8 mouse cellular contexts compared by ENCODE assay signal in genomic region chr9:123528926-123529295, GRCm38 (mm10). TPM values are rescaled to one million over a fixed set of nuclear protein-coding genes. Genes with fewer than 3 reads are reported as not detected.
DNase-seq lines count a peak whose midpoint lies in the region; ATAC-seq and TF ChIP-seq lines count a peak whose summit lies in the region.

No protein-coding gene starts in this region.

- no peaks in the 10 kb centered on the region for H3K27me3 ChIP-seq in liver, embryonic 11.5 days (replicated peaks; ENCODE audit: control insufficient read depth, insufficient read depth, low read length)
- H3K27me3 ChIP-seq in midbrain, embryonic 16.5 days (ENCODE audit: control insufficient read depth, insufficient read depth, low read depth, low read length): no peaks in the 10 kb centered on the region
- no peaks in the 10 kb centered on the region for H3K27me3 ChIP-seq in stomach, postnatal 0 days (ENCODE audit: control insufficient read depth, insufficient read depth, low read length)

- ATAC-seq in liver, embryonic 11.5 days (replicated peaks; ENCODE audit: low FRiP score): peak; percentile 56
- ATAC-seq in midbrain, embryonic 16.5 days: peak; percentile 57
- peak; percentile 25 for ATAC-seq in stomach, postnatal 0 days (ENCODE audit: low FRiP score, low TSS enrichment)

- TF ChIP-seq EP300 in stomach, postnatal 0 days (optimal IDR thresholded peaks at IDR 0.05): no peak

- no peaks in the 10 kb centered on the region for H3K9me3 ChIP-seq in liver, embryonic 11.5 days (ENCODE audit: control insufficient read depth, low read length)
- no peaks in the 10 kb centered on the region for H3K9me3 ChIP-seq in midbrain, embryonic 16.5 days (replicated peaks; ENCODE audit: control insufficient read depth, low read length, poor library complexity, severe bottlenecking)
- no peaks in the 10 kb centered on the region for H3K9me3 ChIP-seq in stomach, postnatal 0 days (ENCODE audit: control insufficient read depth, low read length)

- peak overlapping the region; percentile 89 for H3K4me2 ChIP-seq in liver, embryonic 11.5 days
- H3K4me2 ChIP-seq in midbrain, embryonic 16.5 days (ENCODE audit: low read length): peak overlapping the region; percentile 60
- H3K4me2 ChIP-seq in stomach, postnatal 0 days (replicated peaks; ENCODE audit: low read depth): peak overlapping the region; percentile 68

- TF ChIP-seq CTCF in stomach, postnatal 0 days (IDR thresholded peaks at IDR 0.05; ENCODE audit: low read depth): no peak

- WGBS in liver, embryonic 11.5 days: under 1% methylated on average over 17 of the region's 17 CpGs
- under 1% methylated on average over 17 of the region's 17 CpGs for WGBS in midbrain, embryonic 16.5 days
- under 1% methylated on average over 17 of the region's 17 CpGs for WGBS in stomach, postnatal 0 days

- peak; percentile 22 for DNase-seq in ovary, postnatal 14 days (ENCODE audit: low spot score)
- DNase-seq in ovary, postnatal 10 days (ENCODE audit: low spot score): no peak
- peak; percentile 62 to 69 for DNase-seq in cerebellum, postnatal 25 days
- peak; percentile 23 to 40 for DNase-seq in gastrocnemius, postnatal 36 days
- DNase-seq in kidney, adult 8-10 months: peak; percentile 49 to 53
- DNase-seq in liver, embryonic 11.5 days (ENCODE audit: low spot score): peak; percentile 66
- peak; percentile 44 for DNase-seq in stomach, postnatal 0 days (ENCODE audit: low spot score)

- peaks cover 17% of the 10 kb centered on the region for H3K4me1 ChIP-seq in liver, embryonic 11.5 days (replicated peaks; ENCODE audit: control insufficient read depth, insufficient read depth, low read length)
- peaks cover 30% of the 10 kb centered on the region for H3K4me1 ChIP-seq in midbrain, embryonic 16.5 days (ENCODE audit: control insufficient read depth, insufficient read depth, low read length)
- 0 out of 2 replicates have a peak, but pooled peaks cover 3% of the 10 kb centered on the region for H3K4me1 ChIP-seq in stomach, postnatal 0 days (replicated peaks; ENCODE audit: control insufficient read depth, insufficient read depth)

- H3K4me3 ChIP-seq in liver, embryonic 11.5 days (ENCODE audit: low read depth, low read length): peak overlapping the region; percentile 96
- peak overlapping the region; percentile 99 for H3K4me3 ChIP-seq in midbrain, embryonic 16.5 days (ENCODE audit: low read depth, low read length)
- peak overlapping the region; percentile 48 for H3K4me3 ChIP-seq in stomach, postnatal 0 days (ENCODE audit: low read depth, low read length)

- H3K36me3 ChIP-seq in liver, embryonic 11.5 days (ENCODE audit: control insufficient read depth, insufficient read depth, low read length): no peaks in the 10 kb centered on the region
- no peaks in the 10 kb centered on the region for H3K36me3 ChIP-seq in midbrain, embryonic 16.5 days (ENCODE audit: control insufficient read depth, insufficient read depth, low read length)
- no peaks in the 10 kb centered on the region for H3K36me3 ChIP-seq in stomach, postnatal 0 days (ENCODE audit: control insufficient read depth, insufficient read depth, low read length)

- H3K27ac ChIP-seq in liver, embryonic 11.5 days (ENCODE audit: low read depth, low read length): peak overlapping the region; percentile 90
- peak overlapping the region; percentile 95 for H3K27ac ChIP-seq in midbrain, embryonic 16.5 days (ENCODE audit: low read length)
- peak overlapping the region; percentile 95 for H3K27ac ChIP-seq in stomach, postnatal 0 days (replicated peaks)

- intact Hi-C loops in gastrocnemius, postnatal 36 days (cut with DNase I): no loop called here

- peak overlapping the region; percentile 72 for H3K9ac ChIP-seq in liver, embryonic 11.5 days (ENCODE audit: low read depth, low read length)
- H3K9ac ChIP-seq in midbrain, embryonic 16.5 days (ENCODE audit: low read depth, low read length): peak overlapping the region; percentile 67
- H3K9ac ChIP-seq in stomach, postnatal 0 days (ENCODE audit: low read length): peak overlapping the region; percentile 77

RNA-seq across cellular contexts. Expression of gene Sacm1l, which starts 0.6 kb away (rescaled TPM):
- total RNA-seq in gastrocnemius, postnatal 36 days (2021): 10 to 100 TPM; 16.1 to 19.7 TPM
- polyA plus RNA-seq in liver, embryonic 11.5 days (2014; fragmentation: Nextera tagmentation; extraction: Ambion mirVana): 44.5 and 55.3 TPM in 2 replicates
- 53.8 and 55.9 TPM in 2 replicates for polyA plus RNA-seq in midbrain, embryonic 16.5 days (2015; fragmentation: Nextera tagmentation; extraction: Ambion mirVana)
- polyA plus RNA-seq in stomach, postnatal 0 days (2015; fragmentation: Nextera tagmentation; extraction: Ambion mirVana): 33.6 TPM in 2 replicates

RNA-seq across cellular contexts. Expression of gene Limd1, which starts 50.4 kb away (rescaled TPM):
- 10 to 100 TPM; 28.4 to 32.1 TPM for total RNA-seq in gastrocnemius, postnatal 36 days (2021)
- polyA plus RNA-seq in liver, embryonic 11.5 days (2014; fragmentation: Nextera tagmentation; extraction: Ambion mirVana): 41.7 and 42.2 TPM in 2 replicates
- 10.2 and 10.6 TPM in 2 replicates for polyA plus RNA-seq in midbrain, embryonic 16.5 days (2015; fragmentation: Nextera tagmentation; extraction: Ambion mirVana)
- 22.2 and 23.2 TPM in 2 replicates for polyA plus RNA-seq in stomach, postnatal 0 days (2015; fragmentation: Nextera tagmentation; extraction: Ambion mirVana)

Comparison
In these comparisons a context has a peak if more than half of its experiments do, and no peak if none do; other contexts are left out.
1. H3K4me3 ChIP-seq: peak in every context shown above with its lines; median percentile 99 in midbrain, embryonic 16.5 days; 96 in liver, embryonic 11.5 days; 48 in stomach, postnatal 0 days.